Mouse (Mus musculus) brown adipose tissue, adult 24 weeks (tissue): Measurements from ENCODE around the gene Irak2. TPM values are rescaled to one million over a fixed set of nuclear protein-coding genes. Genes with fewer than 3 reads are reported as not detected.

ENCODE experiments used
- H3K27ac ChIP-seq: fragments of 200-500 bp; replicated peaks from 2 replicates; pipeline ENCODE4 v1.5.1; 2012; ENCODE audit warnings: low read depth, mild to moderate bottlenecking, low read length
- H3K4me1 ChIP-seq: fragments of 200-500 bp; 2 replicates; pipeline ENCODE4 v1.6.1; 2012; ENCODE audit warnings: low read length, mixed read lengths; ENCODE audit not compliant: control insufficient read depth, insufficient read depth, insufficient read length
- H3K4me3 ChIP-seq: fragments of 200-500 bp; 2 replicates; pipeline ENCODE4 v1.5.1; 2012; ENCODE audit warnings: low read depth, mild to moderate bottlenecking, low read length, moderate library complexity; ENCODE audit not compliant: insufficient read depth
- polyA plus RNA-seq: library from polyadenylated mRNA; stranded (reverse); fragments of >200 nt; gene quantifications from 2 replicates; pipeline ENCODE4 v1.2.4, GENCODE M21; 2012; ENCODE audit not compliant: missing spikeins, insufficient read depth, insufficient read length

Gene Irak2
- polyA plus RNA-seq, 1 experiment: 19.7 TPM

- H3K4me1 ChIP-seq: no peaks in the 10 kb centered on the region
- peak overlapping the region; percentile 78 for H3K27ac ChIP-seq
- peak overlapping the region; percentile 71 for H3K4me3 ChIP-seq
These were observed 14.9 kb upstream of the Irak2 start for GRCm38 (mm10) chr6:113623386-113623785.

GRCm38 (mm10) chr6:113623941-113624751 is 14.1 kb upstream of the Irak2 start, which contains the start of gene Vhl:
TSS of gene Vhl (plus strand) at chr6:113623959.
- Histone ChIP-seq H3K27ac (peak within 1 kb of the TSS; percentile 78), H3K4me3 (peak within 1 kb of the TSS; percentile 76), H3K4me1 (no peaks in the 10 kb centered on the region)

DNA sequence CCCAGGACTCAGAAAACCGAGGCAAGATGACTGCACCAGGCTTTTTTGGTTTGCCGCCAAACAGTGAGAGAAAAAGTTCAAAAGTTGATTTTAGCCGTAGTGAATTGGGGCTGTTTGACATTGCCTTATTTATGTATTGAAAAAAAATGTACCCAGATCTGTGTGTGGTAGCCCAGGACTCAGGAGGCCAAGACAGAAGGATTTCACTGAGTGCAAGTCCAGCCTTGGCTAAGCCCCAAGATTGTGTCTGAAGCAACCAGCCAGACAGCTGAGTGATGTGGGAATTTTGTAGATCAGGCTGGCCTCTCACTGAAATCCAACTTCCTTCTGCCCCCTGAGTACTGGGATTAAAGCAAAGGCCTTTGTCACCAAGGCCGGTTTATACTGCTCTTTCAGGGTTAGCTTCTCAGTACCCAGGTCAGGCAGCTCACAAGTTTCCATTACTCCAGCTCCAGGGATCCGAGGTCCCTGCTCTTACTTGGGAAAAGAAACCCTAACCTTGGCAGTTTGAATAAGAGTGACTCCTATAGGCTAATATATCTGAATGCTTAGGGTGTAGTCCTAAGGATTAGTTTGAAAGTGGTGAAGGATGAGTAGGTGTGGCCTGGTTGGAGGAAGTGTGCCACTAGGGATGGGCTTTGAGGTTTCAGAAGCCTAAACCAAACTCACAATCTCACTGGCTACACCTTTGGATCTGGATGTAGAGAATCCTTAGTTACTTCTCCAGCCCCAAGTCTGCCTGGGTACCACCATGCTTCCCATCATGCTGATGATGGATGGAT is 13.1 kb upstream of the Irak2 start:
- peak overlapping the region; percentile 57 for H3K27ac ChIP-seq
- H3K4me1 ChIP-seq: no peaks in the 10 kb centered on the region
- H3K4me3 ChIP-seq: peak overlapping the region; percentile 76

- H3K27ac ChIP-seq: 0 out of 2 replicates have a peak overlapping the region, but pooled peaks have one; percentile 10
- no peaks in the 10 kb centered on the region for H3K4me1 ChIP-seq
- H3K4me3 ChIP-seq: no peak overlapping the region
These were observed 7.9 kb upstream of the Irak2 start for GRCm38 (mm10) chr6:113630322-113630721.

GRCm38 (mm10) chr6:113632863-113633262 is 5.4 kb upstream of the Irak2 start:
- Histone ChIP-seq H3K27ac (no peak overlapping the region), H3K4me1 (no peaks in the 10 kb centered on the region), H3K4me3 (no peak overlapping the region)

DNA sequence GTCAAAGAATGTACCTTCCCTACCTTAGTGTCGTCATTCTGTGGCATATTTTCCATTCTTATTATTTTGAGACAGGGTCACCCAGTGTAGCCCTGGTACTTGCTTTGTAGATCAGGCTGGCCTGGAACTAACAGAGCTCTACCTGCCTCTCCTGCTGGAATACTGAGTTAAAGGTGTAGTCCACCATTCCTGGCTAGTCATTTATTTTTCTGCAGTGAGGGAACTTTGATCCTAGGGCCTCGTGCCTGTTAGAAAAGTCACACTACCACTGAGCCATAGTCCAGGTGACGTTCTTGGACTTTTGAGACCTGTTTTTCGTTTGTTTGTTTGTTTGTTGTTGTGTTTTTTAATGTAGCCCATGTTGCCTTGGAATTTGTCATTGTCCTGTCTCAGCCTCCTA is 934 bp downstream of the Irak2 start:
- H3K4me1 ChIP-seq: peaks cover 27% of the 10 kb centered on the region
- peak overlapping the region; percentile 47 for H3K4me3 ChIP-seq
- peak overlapping the region; percentile 64 for H3K27ac ChIP-seq

DNA sequence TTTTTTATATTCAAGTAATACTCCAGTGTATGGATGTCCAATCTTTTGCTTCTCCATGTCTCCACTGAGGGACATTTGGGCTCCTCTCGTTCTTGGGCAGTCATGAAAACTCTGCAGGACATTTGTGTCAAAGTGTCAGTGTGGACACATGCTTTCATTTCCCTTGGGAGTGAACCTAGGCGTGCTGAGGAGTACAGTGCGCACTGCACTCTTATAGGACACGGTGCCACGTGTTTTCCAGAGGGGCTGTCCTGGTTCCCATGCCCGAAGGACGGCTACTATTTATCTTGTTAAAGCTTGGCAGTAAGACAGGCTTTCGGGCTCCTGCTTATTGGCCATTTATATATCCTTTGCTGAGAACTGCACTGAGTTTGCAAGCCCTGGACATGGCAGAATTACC is 4.3 kb downstream of the Irak2 start:
- peak overlapping the region; percentile 71 for H3K27ac ChIP-seq
- no peak overlapping the region for H3K4me3 ChIP-seq
- peaks cover 45% of the 10 kb centered on the region for H3K4me1 ChIP-seq

DNA sequence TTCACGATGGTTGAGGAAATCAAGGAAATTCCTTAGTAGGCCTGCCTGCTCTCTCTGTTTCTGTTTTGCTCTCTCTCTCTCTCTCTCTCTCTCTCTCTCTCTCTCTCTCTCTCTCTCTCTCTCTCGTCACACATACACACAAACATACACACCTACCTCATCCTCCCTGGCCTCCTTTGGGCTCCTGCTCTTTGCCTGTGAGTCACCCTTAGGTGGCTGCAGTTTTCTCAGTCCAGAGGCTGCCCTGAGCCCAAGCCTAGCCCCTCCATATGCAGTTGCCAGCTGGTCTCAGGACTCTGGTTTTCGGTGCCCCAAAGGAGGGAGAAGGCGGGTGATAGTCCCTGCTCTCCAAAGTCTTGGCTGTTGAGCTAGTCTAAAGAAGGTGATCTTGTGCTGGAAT is 4.8 kb downstream of the Irak2 start:
- Histone ChIP-seq H3K4me1 (peaks cover 45% of the 10 kb centered on the region), H3K27ac (peak overlapping the region; percentile 71), H3K4me3 (no peak overlapping the region)

- Histone ChIP-seq H3K27ac (peak overlapping the region; percentile 98), H3K4me3 (no peak overlapping the region), H3K4me1 (peaks cover 49% of the 10 kb centered on the region)
These were observed 5.7 kb downstream of the Irak2 start for GRCm38 (mm10) chr6:113643967-113644366.

DNA sequence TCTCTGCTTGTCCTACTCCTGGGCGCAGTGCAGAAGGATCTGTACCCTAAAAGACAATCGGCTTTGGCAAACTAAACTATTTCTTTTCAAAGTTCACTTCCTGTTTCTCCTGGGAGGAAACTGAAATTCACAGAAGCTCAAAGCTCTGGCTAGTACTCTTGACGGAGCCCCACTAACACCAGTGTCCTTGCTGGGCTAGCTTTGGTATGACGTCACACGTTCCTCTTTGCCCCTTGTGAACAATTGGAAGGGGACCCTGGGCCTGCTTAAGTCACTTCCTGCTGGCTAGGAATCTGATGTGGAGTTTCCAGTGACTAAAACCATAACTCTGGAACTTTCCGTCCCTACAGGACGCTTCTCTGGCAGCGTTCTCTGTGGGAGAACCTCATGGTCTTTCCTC is 6.5 kb downstream of the Irak2 start:
- peak overlapping the region; percentile 8; the same call in 1 of the 2 replicates for H3K4me3 ChIP-seq
- H3K27ac ChIP-seq: peak overlapping the region; percentile 98
- peaks cover 48% of the 10 kb centered on the region for H3K4me1 ChIP-seq

DNA sequence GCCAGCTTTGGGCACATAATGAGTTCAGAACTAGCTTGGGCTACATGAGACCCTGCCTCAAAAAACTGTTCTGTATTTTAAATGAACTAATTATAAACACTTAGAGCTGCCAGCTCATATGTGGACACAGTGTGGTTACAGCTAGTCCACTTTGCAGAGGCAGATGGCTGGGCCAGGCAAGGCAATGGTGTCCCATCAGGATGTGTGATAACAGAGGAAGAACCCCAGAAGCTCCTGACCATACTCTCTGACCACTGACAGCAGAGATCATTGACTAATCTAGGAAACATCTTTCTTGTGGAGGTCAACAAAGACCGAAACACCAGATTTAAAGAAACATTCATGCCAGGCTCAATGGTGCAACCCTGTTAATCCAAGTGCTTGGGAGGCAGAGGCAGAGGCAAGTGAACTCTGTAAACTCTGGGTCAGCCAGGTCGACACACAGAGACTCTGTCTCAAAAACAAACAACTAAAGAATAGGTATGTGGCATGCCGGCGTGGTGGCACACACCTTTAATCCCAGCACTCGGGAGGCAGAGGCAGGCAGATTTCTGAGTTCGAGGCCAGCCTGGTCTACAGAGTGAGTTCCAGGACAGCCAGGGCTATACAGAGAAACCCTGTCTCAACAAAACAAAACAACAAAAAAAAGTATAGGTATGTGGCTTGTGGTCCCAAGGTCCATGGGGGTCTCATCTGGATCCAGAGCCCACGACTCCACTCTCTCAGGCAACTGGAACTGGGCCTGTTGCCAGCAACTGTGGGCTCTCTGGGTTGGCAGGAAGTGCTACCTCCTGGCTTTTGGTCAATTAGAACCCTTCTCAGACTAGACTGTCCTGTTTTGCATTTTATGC is 11.3 kb downstream of the Irak2 start:
- Histone ChIP-seq H3K4me3 (no peak overlapping the region), H3K27ac (peak overlapping the region; percentile 4; the same call in 1 of the 2 replicates), H3K4me1 (peaks cover 50% of the 10 kb centered on the region)

DNA sequence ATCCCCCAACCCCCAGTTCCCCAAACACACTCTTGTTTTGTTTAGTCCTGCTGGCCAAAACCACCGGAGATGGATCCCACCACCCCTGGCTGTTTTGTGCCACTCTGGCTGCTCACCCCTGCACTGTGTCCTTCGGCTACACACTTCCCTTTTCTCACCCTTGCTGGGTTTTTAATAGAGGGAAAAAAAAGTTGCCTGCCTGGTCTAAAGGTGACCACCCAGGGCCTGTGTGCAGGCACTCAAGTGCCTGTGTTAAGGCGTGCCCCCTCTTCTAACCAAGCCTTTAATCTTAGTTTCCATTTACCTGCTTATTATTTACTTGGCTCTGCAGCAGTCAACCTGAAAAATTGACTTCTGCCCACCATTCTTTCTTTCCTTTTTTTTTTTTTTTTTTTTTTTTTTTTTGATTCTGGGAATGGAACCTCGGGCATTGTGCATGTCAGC is 12.0 kb downstream of the Irak2 start:
- peaks cover 52% of the 10 kb centered on the region for H3K4me1 ChIP-seq
- H3K27ac ChIP-seq: peak overlapping the region; percentile 61
- no peak overlapping the region for H3K4me3 ChIP-seq

- no peak overlapping the region for H3K4me3 ChIP-seq
- peaks cover 48% of the 10 kb centered on the region for H3K4me1 ChIP-seq
- H3K27ac ChIP-seq: peak overlapping the region; percentile 94
These were observed 13.4 kb downstream of the Irak2 start for GRCm38 (mm10) chr6:113651626-113652025.

DNA sequence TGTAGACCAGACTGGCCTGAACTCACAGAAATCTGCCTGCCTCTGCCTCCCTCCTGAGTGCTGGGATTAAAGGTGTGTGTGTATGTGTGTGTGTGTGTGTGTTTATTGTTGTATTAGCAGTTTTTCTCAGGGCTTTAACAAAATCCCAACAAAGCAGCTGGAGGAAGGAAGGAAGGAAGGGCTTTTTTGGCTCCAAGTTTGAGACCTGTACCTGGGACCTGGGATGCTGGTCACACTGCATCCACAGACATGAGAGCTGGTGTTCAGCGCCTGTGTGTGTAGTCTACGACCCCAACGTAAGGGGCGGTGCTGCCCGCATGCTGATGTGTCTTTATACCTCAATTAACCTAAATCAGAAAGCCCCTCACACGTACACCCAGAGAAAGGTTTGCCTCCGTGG is 15.3 kb downstream of the Irak2 start:
- Histone ChIP-seq H3K4me1 (peaks cover 56% of the 10 kb centered on the region), H3K27ac (peak overlapping the region; percentile 84), H3K4me3 (no peak overlapping the region)

- H3K4me1 ChIP-seq: peaks cover 57% of the 10 kb centered on the region
- peak overlapping the region; percentile 84 for H3K27ac ChIP-seq
- no peak overlapping the region for H3K4me3 ChIP-seq
These were observed 15.8 kb downstream of the Irak2 start for GRCm38 (mm10) chr6:113654102-113654501.
